Mouse (Mus musculus) embryonic facial prominence, embryonic 12.5 days (tissue): ENCODE measurements at regions not wholly inside any gene's neighbourhood (a gene's known extent, or its start where the extent isn't known, plus 50 kb on each side); places are given as distances from the start of the nearest gene placed in this dataset.
A peak's percentile ranks its signal among the peaks of the same experiment; 100 is the strongest.

Source experiments
- ATAC-seq: fragments of 200-750 bp; cut with Nextera tagmentation; 2 replicates; pipeline ENCODE4 v1.8.0; 2017; ENCODE audit not compliant: insufficient number of reproducible peaks, insufficient read depth, low FRiP score, low TSS enrichment
- H3K27ac ChIP-seq: fragments of 300-500 bp; sonication (generic); 2 replicates; pipeline ENCODE4 v1.5.1; 2016; ENCODE audit warnings: mild to moderate bottlenecking
- H3K27me3 ChIP-seq: fragments of 300-500 bp; sonication (generic); 2 replicates; pipeline ENCODE4 v1.6.1; 2016; ENCODE audit warnings: mild to moderate bottlenecking, moderate library complexity
- H3K36me3 ChIP-seq: fragments of 300-500 bp; sonication (generic); 2 replicates; pipeline ENCODE4 v1.6.1; 2016; ENCODE audit warnings: mild to moderate bottlenecking
- H3K4me1 ChIP-seq: fragments of 300-500 bp; sonication (generic); 2 replicates; pipeline ENCODE4 v1.6.1; 2016
- H3K4me2 ChIP-seq: fragments of 300-500 bp; sonication (generic); replicated peaks from 2 replicates; pipeline ENCODE4 v1.6.1; 2016; ENCODE audit warnings: mild to moderate bottlenecking, moderate library complexity
- H3K4me3 ChIP-seq: fragments of 300-500 bp; sonication (generic); 2 replicates; pipeline ENCODE4 v1.5.1; 2016; ENCODE audit warnings: mild to moderate bottlenecking
- H3K9ac ChIP-seq: fragments of 300-500 bp; sonication (generic); 2 replicates; pipeline ENCODE4 v1.6.1; 2016; ENCODE audit warnings: mild to moderate bottlenecking, moderate library complexity
- H3K9me3 ChIP-seq: fragments of 300-500 bp; sonication (generic); 2 replicates; pipeline ENCODE4 v1.6.1; 2016; ENCODE audit warnings: mild to moderate bottlenecking, moderate library complexity
- WGBS: fragments of 180-500 bp; shearing (Covaris S2); methylation state at CpG from one replicate; pipeline ENCODE4 v1.1.7; 2016; 5-methylcytosine and 5-hydroxymethylcytosine counted together

- Histone ChIP-seq H3K9me3 (no peaks in the 10 kb centered on the region), H3K4me2 (no peak overlapping the region), H3K9ac (no peak overlapping the region), H3K36me3 (no peaks in the 10 kb centered on the region), H3K27me3 (no peaks in the 10 kb centered on the region), H3K4me3 (no peak overlapping the region), H3K27ac (peak overlapping the region; percentile 66), H3K4me1 (peaks cover 15% of the 10 kb centered on the region)
- 36% methylated on average over 4 of the region's 4 CpGs for WGBS
- no peak for ATAC-seq
Observed at GRCm38 (mm10) chr9:41821401-41821800, 302.7 kb downstream of the Sorl1 start.

- H3K9me3 ChIP-seq = no peaks in the 10 kb centered on the region
- no peak overlapping the region for H3K4me2 ChIP-seq
- H3K36me3 ChIP-seq = no peaks in the 10 kb centered on the region
- H3K9ac ChIP-seq = no peak overlapping the region
- H3K27me3 ChIP-seq = no peaks in the 10 kb centered on the region
- ATAC-seq = no peak
- peak overlapping the region; percentile 82 for H3K27ac ChIP-seq
- H3K4me3 ChIP-seq = no peak overlapping the region
- H3K4me1 ChIP-seq = peaks cover 15% of the 10 kb centered on the region
- 50% methylated on average over 11 of the region's 11 CpGs for WGBS
Observed at GRCm38 (mm10) chr9:41817740-41818461, 306.2 kb downstream of the Sorl1 start.

DNA sequence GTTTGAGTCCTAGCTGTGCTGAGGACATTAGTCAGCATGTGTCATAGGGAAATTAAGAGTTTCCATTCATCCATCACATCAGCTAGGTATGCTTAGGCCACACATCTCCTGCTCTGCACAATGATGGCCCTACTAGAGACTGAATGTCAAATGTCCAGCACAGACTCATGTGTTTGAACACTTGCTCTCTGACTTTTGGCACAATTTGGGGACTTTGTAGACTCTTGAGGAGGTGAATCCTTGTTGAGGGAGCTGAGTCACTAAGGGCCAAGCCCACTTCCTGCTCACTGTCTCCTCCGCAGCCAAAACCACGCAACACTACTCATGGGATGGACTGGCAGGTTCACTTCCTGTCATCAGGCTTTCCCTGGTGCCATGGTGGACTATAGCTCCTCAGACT is 308.2 kb downstream of the Sorl1 start:
- WGBS = 93% methylated on average over 2 of the region's 2 CpGs
- Histone ChIP-seq H3K4me1 (peaks cover 9% of the 10 kb centered on the region; the same call in 1 of the 2 replicates), H3K27ac (0 out of 2 replicates have a peak overlapping the region, but pooled peaks have one; percentile 17), H3K27me3 (no peaks in the 10 kb centered on the region), H3K9ac (no peak overlapping the region), H3K4me2 (no peak overlapping the region), H3K4me3 (no peak overlapping the region), H3K36me3 (no peaks in the 10 kb centered on the region), H3K9me3 (no peaks in the 10 kb centered on the region)
- ATAC-seq = no peak

DNA sequence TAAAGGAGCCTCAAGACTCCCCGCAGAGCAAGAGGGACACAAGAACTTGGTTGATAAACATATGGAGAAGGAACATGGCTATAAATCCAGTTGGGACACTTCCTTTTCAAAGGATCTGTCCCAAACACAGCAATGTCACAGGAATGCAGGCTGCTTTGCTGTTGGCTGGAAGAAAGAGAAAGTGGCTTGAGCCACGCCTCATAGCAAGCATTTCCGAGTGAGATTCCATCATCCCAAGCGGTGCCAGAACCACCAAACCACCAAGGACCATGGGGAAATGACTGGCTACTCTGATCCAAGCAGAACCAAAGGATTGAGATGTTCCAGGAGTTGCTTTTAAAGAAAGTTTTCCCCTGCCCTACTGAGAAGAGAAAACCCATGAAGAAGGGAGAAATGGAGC is 314.8 kb downstream of the Sorl1 start:
- Histone ChIP-seq H3K4me2 (no peak overlapping the region), H3K9ac (no peak overlapping the region), H3K36me3 (no peaks in the 10 kb centered on the region), H3K27me3 (no peaks in the 10 kb centered on the region), H3K27ac (no peak overlapping the region; the same call in 1 of the 2 replicates), H3K9me3 (no peaks in the 10 kb centered on the region), H3K4me3 (no peak overlapping the region), H3K4me1 (peaks cover 26% of the 10 kb centered on the region)
- 82% methylated on average over 4 of the region's 4 CpGs for WGBS
- no peak for ATAC-seq

- WGBS = 44% methylated on average over 3 of the region's 3 CpGs
- H3K27ac ChIP-seq = peak overlapping the region; percentile 69; the same call in 1 of the 2 replicates
Observed at GRCm38 (mm10) chr9:41808791-41809190, 315.3 kb downstream of the Sorl1 start.

GRCm38 (mm10) chr9:41806289-41806621 is 317.8 kb downstream of the Sorl1 start:
- Histone ChIP-seq H3K4me1 (peaks cover 29% of the 10 kb centered on the region), H3K4me2 (no peak overlapping the region), H3K27me3 (no peaks in the 10 kb centered on the region), H3K9me3 (no peaks in the 10 kb centered on the region), H3K27ac (peak overlapping the region; percentile 98), H3K36me3 (no peaks in the 10 kb centered on the region), H3K4me3 (no peak overlapping the region), H3K9ac (no peak overlapping the region)
- WGBS = 55% methylated on average over 5 of the region's 5 CpGs
- 0 out of 2 replicates have a peak, but pooled peaks have one; percentile 17 for ATAC-seq

More at GRCm38 (mm10) chr9:41808791-41809190, 315.3 kb downstream of the Sorl1 start:
- H3K9me3 ChIP-seq = no peaks in the 10 kb centered on the region
- H3K9ac ChIP-seq = no peak overlapping the region
- H3K4me2 ChIP-seq = no peak overlapping the region
- H3K4me1 ChIP-seq = peaks cover 29% of the 10 kb centered on the region
- H3K36me3 ChIP-seq = no peaks in the 10 kb centered on the region
- no peaks in the 10 kb centered on the region for H3K27me3 ChIP-seq
- no peak overlapping the region for H3K4me3 ChIP-seq
- no peak for ATAC-seq

DNA sequence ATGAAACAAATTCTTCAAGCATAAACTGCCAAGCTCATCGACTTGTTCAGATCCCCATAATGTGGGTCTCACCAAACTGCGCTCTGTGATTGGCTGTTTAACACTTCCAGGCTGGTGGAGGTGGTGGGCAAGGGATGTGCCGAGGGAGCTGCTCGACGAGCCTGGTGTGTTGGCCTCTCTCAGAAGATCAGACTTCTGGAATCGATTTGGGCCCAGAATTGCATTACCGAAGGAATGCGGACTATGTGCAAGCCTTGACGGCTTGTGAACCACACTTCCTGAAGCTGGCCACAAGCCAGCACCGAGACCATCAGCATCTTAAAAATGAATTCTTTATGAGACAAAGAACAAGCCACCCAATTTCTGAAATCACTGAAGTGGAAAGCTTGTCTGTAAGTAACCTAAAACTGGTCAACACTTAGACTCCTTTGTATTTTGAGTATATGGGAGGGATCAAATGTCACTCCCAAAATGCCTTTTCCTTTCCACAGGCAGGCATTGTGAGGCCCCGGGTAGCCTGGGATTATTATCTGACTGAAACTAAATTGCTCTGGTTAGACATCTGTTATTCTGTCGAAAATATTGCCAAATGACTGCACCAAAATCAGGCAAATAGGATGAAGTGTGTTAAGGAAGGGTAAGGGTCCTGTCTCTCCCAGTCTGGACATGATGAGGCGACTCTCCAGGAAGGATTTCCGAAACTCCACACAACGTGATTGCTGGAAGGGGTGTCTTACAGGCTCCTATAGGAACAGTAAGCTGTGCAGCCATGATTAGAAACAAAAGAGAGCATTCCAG is 318.4 kb downstream of the Sorl1 start:
- 6% methylated on average over 15 of the region's 15 CpGs for WGBS
- no peaks in the 10 kb centered on the region for H3K36me3 ChIP-seq
- peaks cover 29% of the 10 kb centered on the region for H3K4me1 ChIP-seq
- ATAC-seq = peak; percentile 91
- H3K4me3 ChIP-seq = no peak overlapping the region
- H3K27me3 ChIP-seq = no peaks in the 10 kb centered on the region
- H3K4me2 ChIP-seq = peak overlapping the region; percentile 4; the same call in 1 of the 2 replicates
- no peak overlapping the region for H3K9ac ChIP-seq
- peak overlapping the region; percentile 98 for H3K27ac ChIP-seq
- no peaks in the 10 kb centered on the region for H3K9me3 ChIP-seq

DNA sequence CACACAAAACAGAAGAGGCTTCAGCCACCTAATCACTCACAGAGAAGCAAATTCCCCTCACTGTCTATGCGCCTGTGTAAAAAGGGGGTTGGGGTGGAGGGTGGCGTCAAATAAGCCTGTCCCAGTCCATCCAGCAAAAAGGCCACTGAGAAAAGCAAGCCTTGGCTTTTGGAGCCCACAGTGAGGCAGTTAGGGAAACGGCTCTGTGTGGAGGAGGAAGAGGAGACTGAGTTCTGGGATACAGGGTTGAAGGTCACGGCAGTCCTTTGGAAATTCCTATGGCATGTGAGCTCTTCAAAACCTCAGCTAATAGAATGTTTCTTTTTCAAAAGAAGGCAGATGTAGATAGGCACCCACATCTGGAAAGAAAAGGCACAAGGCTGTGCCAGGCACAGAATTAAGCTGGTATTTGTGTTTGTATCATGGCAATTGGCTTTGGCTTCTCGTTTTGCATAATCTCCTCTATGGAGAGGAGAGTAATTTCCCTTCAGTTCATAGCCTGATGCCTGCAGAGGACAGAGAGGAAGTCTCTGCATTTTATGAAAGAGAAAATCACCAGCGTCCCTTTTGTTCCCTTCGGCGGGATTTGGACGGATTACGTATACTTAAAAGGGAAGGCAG is 319.3 kb downstream of the Sorl1 start:
- Histone ChIP-seq H3K36me3 (no peaks in the 10 kb centered on the region), H3K4me3 (no peak overlapping the region), H3K27me3 (no peaks in the 10 kb centered on the region), H3K4me2 (peak overlapping the region; percentile 4), H3K4me1 (peaks cover 29% of the 10 kb centered on the region), H3K9ac (0 out of 2 replicates have a peak overlapping the region, but pooled peaks have one; percentile 28), H3K9me3 (no peaks in the 10 kb centered on the region), H3K27ac (peak overlapping the region; percentile 98)
- no peak for ATAC-seq
- 6% methylated on average over 10 of the region's 10 CpGs for WGBS

DNA sequence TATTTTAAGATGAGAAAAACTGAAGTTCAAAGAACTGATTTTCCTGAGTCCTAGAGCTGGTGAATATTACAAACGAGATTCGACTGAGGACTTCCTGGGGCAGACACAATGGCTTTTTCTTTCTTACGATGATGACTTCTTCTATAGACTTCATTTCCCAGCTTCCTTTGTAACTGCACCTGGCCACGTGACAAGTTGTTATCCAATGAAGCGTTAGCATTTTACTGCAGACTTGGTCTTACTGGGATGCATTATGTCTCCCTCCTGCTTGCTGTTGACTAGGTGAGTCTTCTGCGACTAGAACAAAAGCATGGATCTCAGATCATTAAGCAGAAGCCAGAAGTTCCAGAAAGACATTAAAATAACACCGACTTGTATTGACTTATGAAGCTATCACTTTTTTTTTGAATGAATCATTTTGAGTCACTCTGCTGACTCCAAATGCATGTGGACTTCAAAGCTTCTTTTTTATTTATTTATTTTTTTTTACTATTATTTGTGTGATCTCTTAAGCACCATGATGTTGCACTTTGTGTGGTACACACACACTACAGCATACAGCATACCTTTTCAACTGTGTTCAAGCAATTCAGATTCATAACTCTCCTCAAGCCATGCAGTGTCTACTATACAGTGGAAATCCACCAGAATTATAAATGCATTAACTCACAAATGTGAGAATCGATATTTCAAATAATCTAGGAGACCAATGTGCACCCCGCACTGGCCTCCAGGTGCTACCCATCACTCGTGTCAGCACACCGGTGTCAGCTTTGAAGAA is 320.2 kb downstream of the Sorl1 start:
- no peak for ATAC-seq
- no peaks in the 10 kb centered on the region for H3K9me3 ChIP-seq
- no peak overlapping the region for H3K4me3 ChIP-seq
- peak overlapping the region; percentile 98 for H3K27ac ChIP-seq
- H3K4me1 ChIP-seq = peaks cover 25% of the 10 kb centered on the region
- H3K4me2 ChIP-seq = no peak overlapping the region
- 64% methylated on average over 11 of the region's 11 CpGs for WGBS
- no peak overlapping the region for H3K9ac ChIP-seq
- no peaks in the 10 kb centered on the region for H3K36me3 ChIP-seq
- H3K27me3 ChIP-seq = no peaks in the 10 kb centered on the region

GRCm38 (mm10) chr9:41801376-41801775 is 322.7 kb downstream of the Sorl1 start:
- Histone ChIP-seq H3K4me3 (no peak overlapping the region), H3K4me2 (no peak overlapping the region), H3K4me1 (peaks cover 21% of the 10 kb centered on the region), H3K9me3 (no peaks in the 10 kb centered on the region), H3K36me3 (no peaks in the 10 kb centered on the region), H3K27me3 (no peaks in the 10 kb centered on the region), H3K9ac (no peak overlapping the region), H3K27ac (peak overlapping the region; percentile 52; the same call in 1 of the 2 replicates)
- WGBS = 64% methylated on average over 4 of the region's 4 CpGs
- ATAC-seq = no peak

DNA sequence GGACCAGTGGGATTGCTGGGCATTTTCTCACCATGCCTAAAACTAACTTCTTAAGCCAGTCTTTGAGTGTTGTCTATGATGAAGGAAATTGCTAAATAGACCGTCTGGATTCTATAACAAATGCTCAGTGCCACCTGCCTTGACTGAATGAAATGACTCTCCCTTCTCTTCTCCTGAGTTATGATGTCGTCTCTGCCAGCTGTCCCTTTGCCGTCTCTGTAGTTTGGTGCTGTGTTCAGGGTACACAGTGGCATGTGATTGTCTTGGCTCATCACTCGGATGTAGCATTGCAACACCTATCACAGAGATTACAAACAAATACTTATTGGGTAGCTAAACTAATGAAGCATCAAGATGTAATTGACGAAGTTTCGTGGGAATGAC is 331.3 kb downstream of the Sorl1 start:
- Histone ChIP-seq H3K27ac (peak overlapping the region; percentile 30), H3K4me3 (no peak overlapping the region), H3K4me1 (peaks cover 34% of the 10 kb centered on the region), H3K9me3 (no peaks in the 10 kb centered on the region), H3K4me2 (no peak overlapping the region), H3K9ac (no peak overlapping the region), H3K36me3 (no peaks in the 10 kb centered on the region), H3K27me3 (no peaks in the 10 kb centered on the region)
- no peak for ATAC-seq
- WGBS = 74% methylated on average over 6 of the region's 6 CpGs
